Comparison of ENCODE assay signal across 22 mouse cellular contexts in genomic region chr16:59572685-59573084, GRCm38 (mm10). TPM values are rescaled to one million over a fixed set of nuclear protein-coding genes. Genes with fewer than 3 reads are reported as not detected.
DNase-seq lines count a peak whose midpoint lies in the region; ATAC-seq and TF ChIP-seq lines count a peak whose summit lies in the region.
"Had no signal": no experiment of that assay in that cellular context is flagged by ENCODE, and none has a peak within 500 bp of the region (broad histone marks: within the 10 kb centered on the region; RNA-seq: fewer than 3 reads in every experiment).

No protein-coding gene starts in this region.

- ATAC-seq in heart, postnatal 0 days (ENCODE audit: insufficient read depth, low read depth), result no peak
- ATAC-seq in heart, embryonic 12.5 days (ENCODE audit: insufficient number of reproducible peaks, low FRiP score), result no peak
- ATAC-seq in limb, embryonic 14.5 days (ENCODE audit: low FRiP score, low read depth), result peak; percentile 60
- ATAC-seq: hindbrain, postnatal 0 days; intestine, embryonic 16.5 days had no signal

- peaks cover 20% of the 10 kb centered on the region for H3K36me3 ChIP-seq in heart, postnatal 0 days (replicated peaks; ENCODE audit: control insufficient read depth, insufficient read depth, low read length)
- H3K36me3 ChIP-seq in heart, embryonic 12.5 days, result peaks cover 24% of the 10 kb centered on the region
- H3K36me3 ChIP-seq in limb, embryonic 14.5 days (ENCODE audit: control insufficient read depth, insufficient read depth, low read length), result 0 out of 2 replicates have a peak, but pooled peaks cover 2% of the 10 kb centered on the region
- H3K36me3 ChIP-seq: liver, embryonic 13.5 days; neural tube, embryonic 15.5 days had no signal

- H3K4me1 ChIP-seq in heart, postnatal 0 days (ENCODE audit: control insufficient read depth, insufficient read depth), result peaks cover 24% of the 10 kb centered on the region
- peaks cover 30% of the 10 kb centered on the region for H3K4me1 ChIP-seq in heart, embryonic 12.5 days (replicated peaks)
- H3K4me1 ChIP-seq in limb, embryonic 14.5 days (ENCODE audit: control insufficient read depth, insufficient read depth, low read length), result peaks cover 18% of the 10 kb centered on the region
- H3K4me1 ChIP-seq: liver, embryonic 13.5 days; neural tube, embryonic 15.5 days had no signal

- H3K4me3 ChIP-seq in heart, postnatal 0 days (ENCODE audit: low read depth, low read length), result no peak overlapping the region
- H3K4me3 ChIP-seq in heart, embryonic 12.5 days, result no peak overlapping the region
- H3K4me3 ChIP-seq in limb, embryonic 14.5 days (replicated peaks; ENCODE audit: low read length), result no peak overlapping the region
- H3K4me3 ChIP-seq: heart, embryonic 13.5 days; liver, embryonic 13.5 days; neural tube, embryonic 15.5 days had no signal

- no peaks in the 10 kb centered on the region for H3K27me3 ChIP-seq in heart, postnatal 0 days (ENCODE audit: control insufficient read depth, insufficient read depth, low read length)
- H3K27me3 ChIP-seq in heart, embryonic 12.5 days (replicated peaks), result no peaks in the 10 kb centered on the region
- H3K27me3 ChIP-seq in limb, embryonic 14.5 days (ENCODE audit: control insufficient read depth, insufficient read depth, low read length), result no peaks in the 10 kb centered on the region
- H3K27me3 ChIP-seq: heart, embryonic 13.5 days; liver, embryonic 13.5 days had no signal

- 47% methylated on average over 3 of the region's 3 CpGs for WGBS in heart, postnatal 0 days
- 69% methylated on average over 3 of the region's 3 CpGs for WGBS in heart, embryonic 12.5 days
- 50% methylated on average over 3 of the region's 3 CpGs for WGBS in limb, embryonic 14.5 days

- no peak for TF ChIP-seq CTCF in heart, postnatal 0 days (IDR thresholded peaks at IDR 0.05; ENCODE audit: low read depth)

- TF ChIP-seq EP300 in heart, postnatal 0 days (IDR thresholded peaks at IDR 0.05; ENCODE audit: low read depth), result no peak

- DNase-seq in gastrocnemius, postnatal 25 days, result peak; percentile 54
- DNase-seq in gastrocnemius, postnatal 4 days (ENCODE audit: low spot score in 2 of 2), result no peak
- DNase-seq in heart, postnatal 0 days (ENCODE audit: low spot score), result no peak
- peak; percentile 58 for DNase-seq in limb, embryonic 14.5 days (ENCODE audit: low spot score)
- DNase-seq in lung, postnatal 14 days, result peak; percentile 19
- no peak for DNase-seq in neural tube, embryonic 10.5 days (ENCODE audit: extremely low spot score, low spot score)
- DNase-seq in right cerebral cortex, postnatal 14 days, result no peak
- DNase-seq: adrenal gland, postnatal 36 days; cerebellum, adult 9-10 months; kidney, adult 9 months; kidney, postnatal 14 days; left cerebral cortex, postnatal 4 days; liver, embryonic 13.5 days; right cerebral cortex, adult 18-20 months; thymus, adult 2 months; thymus, postnatal 4 days had no signal

- H3K27ac ChIP-seq in heart, postnatal 0 days (ENCODE audit: low read depth), result 0 out of 2 replicates have a peak overlapping the region, but pooled peaks have one; percentile 28
- no peak overlapping the region for H3K27ac ChIP-seq in heart, embryonic 12.5 days (ENCODE audit: poor library complexity, severe bottlenecking)
- 0 out of 2 replicates have a peak overlapping the region, but pooled peaks have one; percentile 6 for H3K27ac ChIP-seq in limb, embryonic 14.5 days (replicated peaks; ENCODE audit: low read depth, low read length)
- H3K27ac ChIP-seq: heart, embryonic 13.5 days; hindbrain, postnatal 0 days; liver, embryonic 13.5 days; macrophage; neural tube, embryonic 15.5 days had no signal

- no peak overlapping the region for H3K9ac ChIP-seq in heart, postnatal 0 days (replicated peaks; ENCODE audit: low read depth, low read length)
- H3K9ac ChIP-seq in heart, embryonic 12.5 days, result no peak overlapping the region
- no peak overlapping the region for H3K9ac ChIP-seq in limb, embryonic 14.5 days (ENCODE audit: low read depth, low read length, severe bottlenecking)
- H3K9ac ChIP-seq: heart, embryonic 13.5 days; liver, embryonic 13.5 days; neural tube, embryonic 15.5 days had no signal

- no peak overlapping the region for H3K4me2 ChIP-seq in heart, postnatal 0 days (ENCODE audit: low read depth, low read length)
- no peak overlapping the region for H3K4me2 ChIP-seq in heart, embryonic 12.5 days
- no peak overlapping the region for H3K4me2 ChIP-seq in limb, embryonic 14.5 days (replicated peaks; ENCODE audit: low read depth, low read length, severe bottlenecking)
- H3K4me2 ChIP-seq: heart, embryonic 13.5 days; liver, embryonic 13.5 days; neural tube, embryonic 15.5 days had no signal

- H3K9me3 ChIP-seq in heart, postnatal 0 days (replicated peaks; ENCODE audit: control insufficient read depth, low read length), result no peaks in the 10 kb centered on the region
- no peaks in the 10 kb centered on the region for H3K9me3 ChIP-seq in heart, embryonic 12.5 days (replicated peaks)
- H3K9me3 ChIP-seq in limb, embryonic 14.5 days (ENCODE audit: control insufficient read depth, low read length), result no peaks in the 10 kb centered on the region
- H3K9me3 ChIP-seq: heart, embryonic 13.5 days; liver, embryonic 13.5 days; neural tube, embryonic 15.5 days had no signal

- no peak for TF ChIP-seq POLR2A in limb, embryonic 14.5 days (IDR thresholded peaks at IDR 0.05; ENCODE audit: borderline replicate concordance, extremely low read depth, insufficient read depth, insufficient read length)

RNA-seq across cellular contexts. Expression of gene Crybg3, which starts 28.1 kb away (rescaled TPM):
- 10 to 100 TPM; 35.2 to 42.8 TPM for total RNA-seq in gastrocnemius, postnatal 25 days (2021)
- total RNA-seq in gastrocnemius, postnatal 4 days (2021), result 10 to 100 TPM; 35.7 to 36.8 TPM
- 26.9 and 40.0 TPM in 2 replicates for total RNA-seq in heart, postnatal 0 days (2014; rRNA removed; ENCODE audit: low replicate concordance)
- 8.9 and 9.2 TPM in 2 replicates for polyA plus RNA-seq in heart, postnatal 0 days (2015; fragmentation: Nextera tagmentation; extraction: Ambion mirVana)
- polyA plus RNA-seq in heart, embryonic 12.5 days (2016; fragmentation: Nextera tagmentation; extraction: Ambion mirVana), result 18.9 and 22.3 TPM in 2 replicates
- 15.3 and 16.6 TPM in 2 replicates for polyA plus RNA-seq in limb, embryonic 14.5 days (2012; rRNA removed)
- 17.2 and 19.3 TPM in 2 replicates for polyA plus RNA-seq in limb, embryonic 14.5 days (2014; fragmentation: Nextera tagmentation; extraction: Ambion mirVana)

Comparison
In these comparisons a context has a peak if more than half of its experiments do, and no peak if none do; other contexts are left out.
1. DNase-seq: peak in gastrocnemius, postnatal 25 days (single experiment), limb, embryonic 14.5 days (single experiment) and lung, postnatal 14 days (single experiment); none in gastrocnemius, postnatal 4 days (0 of 2), heart, postnatal 0 days (single experiment), neural tube, embryonic 10.5 days (single experiment) and right cerebral cortex, postnatal 14 days (single experiment).